8 mouse cellular contexts compared by ENCODE assay signal in the genomic region with DNA sequence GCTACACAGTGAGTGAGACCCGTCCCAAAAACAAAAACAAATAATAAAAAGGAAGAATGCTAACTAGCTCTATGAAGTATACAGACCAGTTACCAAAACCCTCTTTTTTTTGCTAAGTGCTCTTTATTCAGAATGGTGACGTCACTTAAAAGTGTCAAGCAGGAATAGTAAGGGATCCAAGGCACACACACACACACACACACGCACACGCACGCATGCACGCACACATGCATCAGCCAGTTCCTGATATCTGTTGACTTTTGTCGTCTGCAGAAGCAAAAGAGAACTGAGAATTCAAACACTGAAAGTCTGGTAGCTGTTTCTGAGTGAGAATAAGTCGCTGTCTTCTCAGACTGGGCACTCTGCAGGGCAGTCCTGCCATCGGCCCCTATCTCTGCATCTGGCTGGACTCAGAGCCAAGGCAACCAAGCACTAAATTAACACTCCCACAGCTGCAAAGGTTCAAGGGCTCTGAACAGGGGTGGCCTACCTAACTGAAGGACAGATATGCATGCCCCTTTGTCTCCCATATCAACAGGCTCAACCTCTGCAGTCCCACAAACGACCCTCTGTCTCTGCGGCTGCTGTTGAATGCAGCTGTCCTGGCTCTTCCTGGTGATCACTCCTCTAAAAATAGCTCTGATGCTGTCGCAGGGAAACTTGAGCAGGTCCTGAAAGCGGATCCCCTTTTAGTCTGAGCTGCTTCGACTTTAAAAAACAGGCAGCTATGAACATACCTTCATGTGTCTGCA.
A peak's percentile ranks its signal among the peaks of the same experiment; 100 is the strongest.
DNase-seq lines count a peak whose midpoint lies in the region; ATAC-seq lines count a peak whose summit lies in the region.
"Had no signal": no experiment of that assay in that cellular context is flagged by ENCODE, and none has a peak within 500 bp of the region (broad histone marks: within the 10 kb centered on the region; RNA-seq: fewer than 3 reads in every experiment).

No protein-coding gene starts in this region.

- H3K9me3 ChIP-seq in forebrain, embryonic 16.5 days (ENCODE audit: control insufficient read depth, low read length): no peaks in the 10 kb centered on the region
- H3K9me3 ChIP-seq in hindbrain, embryonic 15.5 days: no peaks in the 10 kb centered on the region
- H3K9me3 ChIP-seq: liver, embryonic 15.5 days had no signal

- no peak overlapping the region for H3K4me2 ChIP-seq in forebrain, embryonic 16.5 days (ENCODE audit: low read length)
- no peak overlapping the region for H3K4me2 ChIP-seq in hindbrain, embryonic 15.5 days
- H3K4me2 ChIP-seq: liver, embryonic 15.5 days had no signal

- H3K27ac ChIP-seq in forebrain, embryonic 16.5 days (ENCODE audit: low read length): peak overlapping the region; percentile 69
- peak overlapping the region; percentile 58 for H3K27ac ChIP-seq in hindbrain, embryonic 15.5 days (replicated peaks)
- H3K27ac ChIP-seq: liver, embryonic 15.5 days had no signal

- H3K27me3 ChIP-seq in forebrain, embryonic 16.5 days (replicated peaks; ENCODE audit: control insufficient read depth, insufficient read depth, low read length): no peaks in the 10 kb centered on the region
- no peaks in the 10 kb centered on the region for H3K27me3 ChIP-seq in hindbrain, embryonic 15.5 days
- H3K27me3 ChIP-seq: liver, embryonic 15.5 days had no signal

- H3K36me3 ChIP-seq in forebrain, embryonic 16.5 days (ENCODE audit: control insufficient read depth, insufficient read depth): no peaks in the 10 kb centered on the region
- H3K36me3 ChIP-seq in hindbrain, embryonic 15.5 days: no peaks in the 10 kb centered on the region
- H3K36me3 ChIP-seq: liver, embryonic 15.5 days had no signal

- 44% methylated on average over 14 of the region's 14 CpGs for WGBS in forebrain, embryonic 16.5 days
- 51% methylated on average over 14 of the region's 14 CpGs for WGBS in hindbrain, embryonic 15.5 days

- no peak overlapping the region for H3K4me3 ChIP-seq in forebrain, embryonic 16.5 days (replicated peaks; ENCODE audit: low read length)
- no peak overlapping the region for H3K4me3 ChIP-seq in hindbrain, embryonic 15.5 days
- H3K4me3 ChIP-seq: liver, embryonic 15.5 days had no signal

- ATAC-seq in forebrain, embryonic 16.5 days: no peak; the same call in 1 of the 2 replicates
- no peak for ATAC-seq in hindbrain, embryonic 15.5 days (ENCODE audit: low FRiP score, low read depth)

- H3K4me1 ChIP-seq in forebrain, embryonic 16.5 days (replicated peaks; ENCODE audit: control insufficient read depth, insufficient read depth, low read length): peaks cover 50% of the 10 kb centered on the region
- peaks cover 59% of the 10 kb centered on the region for H3K4me1 ChIP-seq in hindbrain, embryonic 15.5 days (replicated peaks)

- H3K9ac ChIP-seq in forebrain, embryonic 16.5 days (replicated peaks; ENCODE audit: low read depth, low read length): no peak overlapping the region
- H3K9ac ChIP-seq in hindbrain, embryonic 15.5 days: no peak overlapping the region
- H3K9ac ChIP-seq: liver, embryonic 15.5 days had no signal

- DNase-seq in thymus, postnatal 0 days (ENCODE audit: low spot score): peak; percentile 39
- DNase-seq in thymus, postnatal 36 days: no peak
- DNase-seq in adrenal gland, postnatal 25 days: no peak
- no peak for DNase-seq in left cerebral cortex, adult 11 months (ENCODE audit: low spot score)
- no peak for DNase-seq in ovary, adult 18-20 months (ENCODE audit: low spot score)
